Mouse (Mus musculus): ENCODE measurements around the gene Fam89b. TPM values are rescaled to one million over a fixed set of nuclear protein-coding genes. Genes with fewer than 3 reads are reported as not detected.
"Not testable (repeated sequence)": the region's sequence is repeated elsewhere in the genome, so short reads cannot be mapped to it uniquely, and the experiment has no call there.

The Fam89b gene
- polyA plus RNA-seq, 1 experiment from 2014 or later, result 138 TPM

GRCm38 (mm10) chr19:5687738-5688137 lies 41.7 kb downstream of the Fam89b start:
- H3K9ac ChIP-seq (replicated peaks), result peak overlapping the region; percentile 84
- H3K36me3 ChIP-seq, result peaks cover 39% of the 10 kb centered on the region
- H3K27me3 ChIP-seq (replicated peaks), result no peaks in the 10 kb centered on the region
- H3K4me2 ChIP-seq, result peak overlapping the region; percentile 95
- peak overlapping the region; percentile 91 for H3K27ac ChIP-seq (replicated peaks)
- 16% methylated on average over 9 of the region's 9 CpGs for WGBS
- no peak for ATAC-seq (ENCODE audit: low FRiP score)
- H3K9me3 ChIP-seq (replicated peaks), result no peaks in the 10 kb centered on the region
- peaks cover 49% of the 10 kb centered on the region for H3K4me1 ChIP-seq
- peak overlapping the region; percentile 86 for H3K4me3 ChIP-seq (replicated peaks)

- 94% methylated on average over 12 of the region's 12 CpGs for WGBS
- H3K36me3 ChIP-seq, result peaks cover 46% of the 10 kb centered on the region
- not testable (repeated sequence) for H3K9ac ChIP-seq (replicated peaks)
Observed at GRCm38 (mm10) chr19:5686954-5687353, 42.5 kb downstream of the Fam89b start.

GRCm38 (mm10) chr19:5686437-5686836 lies 43.0 kb downstream of the Fam89b start:
- H3K4me1 ChIP-seq, result peaks cover 36% of the 10 kb centered on the region
- H3K27ac ChIP-seq (replicated peaks), result no peak overlapping the region
- H3K27me3 ChIP-seq (replicated peaks), result no peaks in the 10 kb centered on the region
- H3K36me3 ChIP-seq, result peaks cover 51% of the 10 kb centered on the region
- no peak overlapping the region for H3K4me3 ChIP-seq (replicated peaks)
- H3K9me3 ChIP-seq (replicated peaks), result no peaks in the 10 kb centered on the region
- 93% methylated on average over 13 of the region's 13 CpGs for WGBS
- H3K4me2 ChIP-seq, result no peak overlapping the region
- H3K9ac ChIP-seq (replicated peaks), result no peak overlapping the region
- ATAC-seq (ENCODE audit: low FRiP score), result no peak

More at GRCm38 (mm10) chr19:5686954-5687353, 42.5 kb downstream of the Fam89b start:
- peak overlapping the region; percentile 86; the same call in 1 of the 2 replicates for H3K4me3 ChIP-seq (replicated peaks)
- not testable (repeated sequence) for H3K27ac ChIP-seq (replicated peaks); H3K27me3 ChIP-seq (replicated peaks); ATAC-seq (ENCODE audit: low FRiP score); H3K9me3 ChIP-seq (replicated peaks)
- peak overlapping the region; percentile 95 for H3K4me2 ChIP-seq
- H3K4me1 ChIP-seq, result peaks cover 41% of the 10 kb centered on the region

GRCm38 (mm10) chr19:5685861-5686260 lies 43.6 kb downstream of the Fam89b start:
- Histone ChIP-seq H3K4me1 (peaks cover 30% of the 10 kb centered on the region), H3K4me3 (replicated peaks) (no peak overlapping the region), H3K4me2 (no peak overlapping the region), H3K36me3 (peaks cover 57% of the 10 kb centered on the region), H3K9me3 (replicated peaks) (no peaks in the 10 kb centered on the region), H3K27ac (replicated peaks) (no peak overlapping the region), H3K9ac (replicated peaks) (no peak overlapping the region), H3K27me3 (replicated peaks) (no peaks in the 10 kb centered on the region)
- no peak for ATAC-seq (ENCODE audit: low FRiP score)
- WGBS, result 95% methylated on average over 11 of the region's 11 CpGs

GRCm38 (mm10) chr19:5685431-5685830 lies 44.0 kb downstream of the Fam89b start:
- Histone ChIP-seq H3K9me3 (replicated peaks) (no peaks in the 10 kb centered on the region), H3K36me3 (peaks cover 62% of the 10 kb centered on the region), H3K9ac (replicated peaks) (no peak overlapping the region), H3K4me3 (replicated peaks) (no peak overlapping the region), H3K4me2 (no peak overlapping the region), H3K4me1 (peaks cover 26% of the 10 kb centered on the region), H3K27me3 (replicated peaks) (no peaks in the 10 kb centered on the region), H3K27ac (replicated peaks) (no peak overlapping the region)
- no peak for ATAC-seq (ENCODE audit: low FRiP score)
- WGBS, result 95% methylated on average over 19 of the region's 19 CpGs

- H3K27me3 ChIP-seq (replicated peaks), result no peaks in the 10 kb centered on the region
- H3K4me1 ChIP-seq, result peaks cover 21% of the 10 kb centered on the region
- no peak overlapping the region for H3K9ac ChIP-seq (replicated peaks)
- H3K4me3 ChIP-seq (replicated peaks), result no peak overlapping the region
- no peak for ATAC-seq (ENCODE audit: low FRiP score)
- H3K9me3 ChIP-seq (replicated peaks), result no peaks in the 10 kb centered on the region
- 95% methylated on average over 13 of the region's 13 CpGs for WGBS
- no peak overlapping the region for H3K4me2 ChIP-seq
- H3K27ac ChIP-seq (replicated peaks), result no peak overlapping the region
- peaks cover 66% of the 10 kb centered on the region for H3K36me3 ChIP-seq
Observed at GRCm38 (mm10) chr19:5684985-5685384, 44.5 kb downstream of the Fam89b start.

GRCm38 (mm10) chr19:5684236-5684635 lies 45.2 kb downstream of the Fam89b start:
- Histone ChIP-seq H3K9ac (replicated peaks) (no peak overlapping the region), H3K9me3 (replicated peaks) (no peaks in the 10 kb centered on the region), H3K27ac (replicated peaks) (no peak overlapping the region), H3K4me1 (peaks cover 14% of the 10 kb centered on the region), H3K4me3 (replicated peaks) (no peak overlapping the region), H3K4me2 (no peak overlapping the region), H3K36me3 (peaks cover 73% of the 10 kb centered on the region), H3K27me3 (replicated peaks) (no peaks in the 10 kb centered on the region)
- 95% methylated on average over 12 of the region's 12 CpGs for WGBS
- ATAC-seq (ENCODE audit: low FRiP score), result no peak

- H3K4me3 ChIP-seq (replicated peaks), result no peak overlapping the region
- no peak overlapping the region for H3K27ac ChIP-seq (replicated peaks)
- no peak overlapping the region for H3K4me2 ChIP-seq
- H3K36me3 ChIP-seq, result peaks cover 93% of the 10 kb centered on the region
- WGBS, result 87% methylated on average over 4 of the region's 4 CpGs
- H3K9me3 ChIP-seq (replicated peaks), result no peaks in the 10 kb centered on the region
- ATAC-seq (ENCODE audit: low FRiP score), result no peak
- H3K27me3 ChIP-seq (replicated peaks), result no peaks in the 10 kb centered on the region
- H3K4me1 ChIP-seq, result no peaks in the 10 kb centered on the region
- H3K9ac ChIP-seq (replicated peaks), result no peak overlapping the region
Observed at GRCm38 (mm10) chr19:5680432-5680831, 49.0 kb downstream of the Fam89b start.

Small RNA genes within 50 kb of the gene (microRNA-seq; reads per million reads assigned to microRNA genes)
- not detected for gene Mir6987

Other genes with a start within 250 kb of the Fam89b start
- 48.0 and 48.4 TPM in 2 replicates for gene Mus81, start 241.3 kb downstream of the Fam89b start, polyA plus RNA-seq (2015; fragmentation: Nextera tagmentation; extraction: Ambion mirVana)
- gene Cfl1, start 239.2 kb downstream of the Fam89b start, polyA plus RNA-seq (2015; fragmentation: Nextera tagmentation; extraction: Ambion mirVana), result 3,233 and 3,320 TPM in 2 replicates
- 0.20 and 0.42 TPM in 2 replicates for gene 1700020D05Rik, start 225.9 kb downstream of the Fam89b start, polyA plus RNA-seq (2015; fragmentation: Nextera tagmentation; extraction: Ambion mirVana)
- gene Snx32, start 219.1 kb downstream of the Fam89b start, polyA plus RNA-seq (2015; fragmentation: Nextera tagmentation; extraction: Ambion mirVana), result 82.1 and 103 TPM in 2 replicates
- gene Ovol1, start 169.0 kb downstream of the Fam89b start, polyA plus RNA-seq (2015; fragmentation: Nextera tagmentation; extraction: Ambion mirVana), result 0.06 and 2.0 TPM in 2 replicates
- gene Ap5b1, start 161.6 kb downstream of the Fam89b start, polyA plus RNA-seq (2015; fragmentation: Nextera tagmentation; extraction: Ambion mirVana), result 2.7 and 4.7 TPM in 2 replicates
- gene Rnaseh2c, start 127.8 kb downstream of the Fam89b start, polyA plus RNA-seq (2015; fragmentation: Nextera tagmentation; extraction: Ambion mirVana), result 68.2 and 81.5 TPM in 2 replicates
- gene Kat5, start 119.4 kb downstream of the Fam89b start, polyA plus RNA-seq (2015; fragmentation: Nextera tagmentation; extraction: Ambion mirVana), result 64.9 and 66.2 TPM in 2 replicates
- 31.6 and 39.2 TPM in 2 replicates for gene Rela, start 92.2 kb downstream of the Fam89b start, polyA plus RNA-seq (2015; fragmentation: Nextera tagmentation; extraction: Ambion mirVana)
- gene Sipa1, start 65.9 kb downstream of the Fam89b start, polyA plus RNA-seq (2015; fragmentation: Nextera tagmentation; extraction: Ambion mirVana), result 19.1 and 21.7 TPM in 2 replicates
- 12.7 and 18.3 TPM in 2 replicates for gene Map3k11, start 40.9 kb downstream of the Fam89b start, polyA plus RNA-seq (2015; fragmentation: Nextera tagmentation; extraction: Ambion mirVana)
- gene Pcnx3, start 40.7 kb downstream of the Fam89b start, polyA plus RNA-seq (2015; fragmentation: Nextera tagmentation; extraction: Ambion mirVana), result 21.0 and 23.4 TPM in 2 replicates
- gene Kcnk7, start 25.3 kb downstream of the Fam89b start, polyA plus RNA-seq (2015; fragmentation: Nextera tagmentation; extraction: Ambion mirVana), result 0.35 and 0.45 TPM in 2 replicates
- 15.9 and 18.6 TPM in 2 replicates for gene Ehbp1l1, start 3.3 kb downstream of the Fam89b start, polyA plus RNA-seq (2015; fragmentation: Nextera tagmentation; extraction: Ambion mirVana)
- gene Ltbp3, start 11.3 kb upstream of the Fam89b start, polyA plus RNA-seq (2015; fragmentation: Nextera tagmentation; extraction: Ambion mirVana), result 15.6 and 19.1 TPM in 2 replicates
- gene Scyl1, start 41.8 kb upstream of the Fam89b start, polyA plus RNA-seq (2015; fragmentation: Nextera tagmentation; extraction: Ambion mirVana), result 81.6 and 83.1 TPM in 2 replicates
- gene Frmd8, start 145.6 kb upstream of the Fam89b start, polyA plus RNA-seq (2015; fragmentation: Nextera tagmentation; extraction: Ambion mirVana), result 13.8 and 23.4 TPM in 2 replicates
- gene Slc25a45, start 148.2 kb upstream of the Fam89b start, polyA plus RNA-seq (2015; fragmentation: Nextera tagmentation; extraction: Ambion mirVana), result 2.0 and 3.9 TPM in 2 replicates
- gene Tigd3, start 164.5 kb upstream of the Fam89b start, polyA plus RNA-seq (2015; fragmentation: Nextera tagmentation; extraction: Ambion mirVana), result 8.9 and 10.0 TPM in 2 replicates
- gene Dpf2, start 183.4 kb upstream of the Fam89b start, polyA plus RNA-seq (2015; fragmentation: Nextera tagmentation; extraction: Ambion mirVana), result 95.7 and 115 TPM in 2 replicates
- 19.3 and 20.9 TPM in 2 replicates for gene Cdc42ep2, start 195.2 kb upstream of the Fam89b start, polyA plus RNA-seq (2015; fragmentation: Nextera tagmentation; extraction: Ambion mirVana)
- 19.9 and 34.3 TPM in 2 replicates for gene Pola2, start 234.5 kb upstream of the Fam89b start, polyA plus RNA-seq (2015; fragmentation: Nextera tagmentation; extraction: Ambion mirVana)

Data from neural tube, embryonic 15.5 days (tissue).